Mouse (Mus musculus) mouse trophoblast stem cell (cell line): ENCODE data around the gene Siae.

ENCODE experiments used
- in situ Hi-C, 2 experiments: fragments of 300-500 bp; cut with MseI, MboI; formaldehyde crosslinking; loops; 2 replicates in 1 of 2; 3 replicates in 1 of 2; pipeline ENCODE4 v1.15.1; 2025

The Siae gene

DNA sequence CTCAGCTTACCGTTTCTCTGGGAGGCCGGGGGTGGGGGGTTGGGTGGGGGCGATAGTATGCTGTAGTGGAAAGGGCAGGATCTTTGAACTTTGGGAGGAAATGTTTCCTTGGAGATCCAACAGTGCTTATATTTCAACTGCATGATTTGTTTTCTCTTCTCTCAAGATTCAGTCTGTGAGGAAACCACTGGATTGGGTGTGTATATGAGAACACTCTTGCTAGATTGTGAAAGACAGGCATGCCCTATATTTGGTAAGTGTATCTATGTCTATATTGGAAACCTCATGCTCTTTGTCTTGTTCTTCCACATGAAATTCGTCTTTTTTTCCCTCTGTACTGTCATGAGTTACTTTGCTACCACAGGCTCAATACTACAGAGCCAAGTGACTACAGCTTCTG is 114.2 kb downstream of the Siae start:
- in situ Hi-C loops: no loop called here

GRCm38 (mm10) chr9:37670261-37670660 is 114.8 kb downstream of the Siae start:
- in situ Hi-C loops: no loop called here

DNA sequence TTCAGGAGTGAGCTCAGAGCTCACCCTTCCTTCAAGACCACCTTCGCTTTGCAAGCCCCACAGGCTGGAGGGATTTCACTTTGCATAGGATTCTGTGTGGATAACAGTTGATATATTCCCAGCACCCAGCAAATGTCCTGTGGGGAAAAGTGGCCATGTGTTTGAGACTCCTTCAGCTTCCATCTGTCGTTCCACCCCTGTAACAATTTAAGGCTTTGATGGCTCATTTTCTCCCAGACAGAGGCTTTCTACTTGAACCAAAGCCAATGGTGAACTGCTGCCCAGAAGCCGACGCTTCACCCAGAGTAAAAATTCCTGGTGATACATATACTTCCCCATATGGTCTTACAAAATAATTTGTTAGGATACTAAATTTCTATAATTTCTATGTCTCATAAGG is 119.8 kb downstream of the Siae start:
- in situ Hi-C loops: no loop called here

GRCm38 (mm10) chr9:37681123-37681522 is 125.6 kb downstream of the Siae start:
- in situ Hi-C loops: no loop called here

- in situ Hi-C loops: no loop called here
Measured at GRCm38 (mm10) chr9:37687288-37687940, 131.9 kb downstream of the Siae start.

DNA sequence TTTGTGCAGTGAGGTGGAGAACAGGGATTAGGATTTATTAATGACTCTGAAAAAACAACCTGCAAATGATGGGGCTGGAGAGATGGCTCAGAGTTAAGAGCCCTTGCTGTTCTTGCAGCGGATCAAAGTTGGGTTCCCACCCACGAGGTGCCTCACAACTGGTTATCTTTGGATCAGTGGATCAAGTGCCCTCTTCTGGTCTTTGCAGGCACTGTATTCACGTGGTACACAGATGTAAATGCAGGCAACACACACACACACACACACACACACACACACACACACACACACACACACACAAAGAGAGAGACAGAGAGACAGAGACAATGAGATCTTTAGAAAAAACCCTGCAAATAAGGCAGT is 132.4 kb downstream of the Siae start:
- in situ Hi-C loops: no loop called here

DNA sequence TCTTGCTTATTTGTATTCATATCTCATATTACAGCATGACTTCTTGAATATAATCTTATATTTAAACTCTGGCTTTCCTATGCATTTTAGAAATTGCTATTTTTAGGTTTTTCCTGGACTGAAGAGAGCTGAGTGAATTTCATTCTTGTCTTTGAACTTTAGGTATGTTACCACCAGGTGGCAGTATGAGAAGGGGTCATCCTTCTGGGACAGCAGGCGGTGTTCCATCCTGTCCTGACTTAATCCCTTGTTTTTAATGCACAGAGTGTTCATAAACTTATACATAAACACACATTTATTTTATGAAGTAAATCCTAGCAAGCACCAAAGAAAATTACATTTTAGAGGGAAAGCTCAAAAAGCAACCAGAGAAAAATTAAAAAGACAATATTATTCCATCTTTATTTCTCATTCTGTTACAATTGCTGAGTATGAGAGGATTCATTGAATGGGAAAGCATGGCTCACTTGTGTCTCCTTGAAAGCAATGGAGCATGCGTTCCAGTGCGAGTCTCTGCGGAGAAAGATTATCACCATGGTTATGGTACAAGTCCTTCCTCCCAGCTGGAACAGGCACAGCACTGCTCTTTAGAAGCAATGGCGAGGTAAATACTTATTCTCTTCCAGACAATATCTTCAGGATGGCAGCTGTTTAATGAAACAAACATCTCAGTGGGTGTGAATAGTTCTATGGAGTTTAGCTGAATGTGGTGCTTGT is 134.6 kb downstream of the Siae start:
- in situ Hi-C loops: loop anchor here (5.0 to 10.0 kb wide), 2 partner anchors 242 to 245 kb away; no protein-coding TSS in a partner anchor
